Mouse (Mus musculus): ENCODE results near the gene Pim3.
A peak's percentile ranks its signal among the peaks of the same experiment; 100 is the strongest.
"Not testable (repeated sequence)": the region's sequence is repeated elsewhere in the genome, so short reads cannot be mapped to it uniquely, and the experiment has no call there.

Gene Pim3

GRCm38 (mm10) chr15:88861772-88862622 is at the start of gene Pim3:
Pim3 (plus strand) TSS chr15:88862186.
- DNase-seq (ENCODE audit: low read depth, low spot score), result peak; percentile 99

GRCm38 (mm10) chr15:88813262-88813661 is 48.7 kb upstream of the Pim3 start:
- DNase-seq (ENCODE audit: low read depth, low spot score), result no peak

- DNase-seq (ENCODE audit: low read depth, low spot score), result not testable (repeated sequence)
These were observed 48.1 kb upstream of the Pim3 start for GRCm38 (mm10) chr15:88813873-88814272.

- peak; percentile 57 for DNase-seq (ENCODE audit: low read depth, low spot score)
These were observed 47.5 kb upstream of the Pim3 start for GRCm38 (mm10) chr15:88814411-88815047.

- DNase-seq (ENCODE audit: low read depth, low spot score), result no peak
These were observed 46.7 kb upstream of the Pim3 start for GRCm38 (mm10) chr15:88815196-88815700.

- DNase-seq (ENCODE audit: low read depth, low spot score), result peak; percentile 100
These were observed 42.7 kb upstream of the Pim3 start, which contains the start of the genes Alg12 and Creld2 for GRCm38 (mm10) chr15:88819026-88819905. Alg12 (minus strand) TSS chr15:88819318. Creld2 (plus strand) TSS chr15:88819646.

GRCm38 (mm10) chr15:88819906-88820303 is 42.1 kb upstream of the Pim3 start:
- DNase-seq (ENCODE audit: low read depth, low spot score), result peak; percentile 27

- DNase-seq (ENCODE audit: low read depth, low spot score), result no peak
These were observed 40.6 kb upstream of the Pim3 start for GRCm38 (mm10) chr15:88821403-88821802.

- no peak for DNase-seq (ENCODE audit: low read depth, low spot score)
These were observed 39.5 kb upstream of the Pim3 start for GRCm38 (mm10) chr15:88822513-88822912.

- no peak for DNase-seq (ENCODE audit: low read depth, low spot score)
These were observed 38.6 kb upstream of the Pim3 start for GRCm38 (mm10) chr15:88823376-88823775.

- DNase-seq (ENCODE audit: low read depth, low spot score), result peak; percentile 38
These were observed 34.5 kb upstream of the Pim3 start for GRCm38 (mm10) chr15:88827466-88827865.

GRCm38 (mm10) chr15:88827991-88828799 is 33.8 kb upstream of the Pim3 start:
- peak; percentile 86 for DNase-seq (ENCODE audit: low read depth, low spot score)

GRCm38 (mm10) chr15:88828800-88829705 is 32.9 kb upstream of the Pim3 start:
- peak; percentile 85 for DNase-seq (ENCODE audit: low read depth, low spot score)

GRCm38 (mm10) chr15:88829791-88830440 is 32.1 kb upstream of the Pim3 start:
- no peak for DNase-seq (ENCODE audit: low read depth, low spot score)

GRCm38 (mm10) chr15:88830696-88831095 is 31.3 kb upstream of the Pim3 start:
- no peak for DNase-seq (ENCODE audit: low read depth, low spot score)

GRCm38 (mm10) chr15:88831482-88831881 is 30.5 kb upstream of the Pim3 start:
- DNase-seq (ENCODE audit: low read depth, low spot score), result no peak

- no peak for DNase-seq (ENCODE audit: low read depth, low spot score)
These were observed 29.4 kb upstream of the Pim3 start for GRCm38 (mm10) chr15:88832536-88832935.

- DNase-seq (ENCODE audit: low read depth, low spot score), result peak; percentile 62
These were observed 26.0 kb upstream of the Pim3 start for GRCm38 (mm10) chr15:88836031-88836430.

GRCm38 (mm10) chr15:88836571-88836970 is 25.4 kb upstream of the Pim3 start:
- DNase-seq (ENCODE audit: low read depth, low spot score), result no peak
